Mouse (Mus musculus) lung, adult 2 months (tissue): ENCODE results near the gene Mboat2.

Experiments used
- CTCF ChIP-seq: fragments of 200-500 bp; IDR thresholded peaks from 2 replicates; pipeline ENCODE4 v1.5.1; 2011; ENCODE audit warnings: mild to moderate bottlenecking, low read length, control low read depth; ENCODE audit not compliant: insufficient read depth
- POLR2A ChIP-seq: fragments of 200-500 bp; IDR thresholded peaks from 2 replicates; pipeline ENCODE4 v1.6.1; 2011; ENCODE audit warnings: low read depth, mild to moderate bottlenecking, control low read depth, low read length, borderline replicate concordance; ENCODE audit errors: extremely low read depth

DNA sequence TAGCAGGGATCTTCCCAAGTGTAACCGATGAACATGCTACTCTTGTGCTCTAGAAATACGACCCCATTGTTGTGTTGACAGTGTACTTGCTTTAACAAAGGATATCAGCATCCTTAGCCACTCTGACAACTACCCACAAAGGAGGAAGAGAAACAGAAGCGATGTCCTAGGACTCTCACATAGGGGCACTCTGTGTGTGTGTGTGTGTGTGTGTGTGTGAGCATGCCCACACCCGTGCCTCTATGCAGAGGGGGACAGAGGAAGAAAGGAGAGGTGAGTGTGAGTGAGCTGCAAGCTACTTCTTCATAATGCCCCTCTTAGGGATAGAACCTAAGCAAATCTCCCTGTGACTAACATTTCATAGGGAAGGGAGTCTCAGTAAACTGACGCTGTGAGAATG lies 44.8 kb upstream of the Mboat2 start:
- no peak for TF ChIP-seq CTCF
- no peak for TF ChIP-seq POLR2A
